Mouse (Mus musculus) hematopoietic multipotent progenitor cell, adult 10-12 weeks (in vitro differentiated cells): ENCODE results near the gene Olfr1152. TPM values are rescaled to one million over a fixed set of nuclear protein-coding genes. Genes with fewer than 3 reads are reported as not detected.

Experiments
- polyA plus RNA-seq: library from polyadenylated mRNA; stranded (reverse); fragments of >175 nt; gene quantifications from 2 replicates; pipeline ENCODE4 v1.2.3, GENCODE M21; 2012; ENCODE audit warnings: low replicate concordance

Gene Olfr1152
- polyA plus RNA-seq: not detected in 2 replicates

DNA sequence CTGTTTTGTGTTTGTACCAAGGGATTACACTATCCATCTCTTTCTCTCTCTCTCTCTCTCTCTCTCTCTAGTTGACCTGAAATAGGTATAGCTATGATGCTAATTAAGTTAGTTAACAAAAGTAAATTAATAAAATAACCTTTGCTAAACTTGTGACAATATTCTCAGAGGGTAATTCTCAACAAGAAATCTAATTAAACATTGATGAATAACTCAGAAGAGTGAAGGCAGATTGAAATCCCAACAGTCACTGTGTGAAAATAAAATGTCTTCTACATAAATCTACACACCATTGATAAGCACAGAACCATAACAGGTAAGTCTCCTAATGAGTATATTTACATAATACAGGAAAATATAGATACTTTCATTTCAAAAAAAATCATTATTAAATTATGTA is at the start of gene Olfr1152:
Olfr1152 (plus strand) TSS at position 301 of the 400 bp plus-strand sequence.

DNA sequence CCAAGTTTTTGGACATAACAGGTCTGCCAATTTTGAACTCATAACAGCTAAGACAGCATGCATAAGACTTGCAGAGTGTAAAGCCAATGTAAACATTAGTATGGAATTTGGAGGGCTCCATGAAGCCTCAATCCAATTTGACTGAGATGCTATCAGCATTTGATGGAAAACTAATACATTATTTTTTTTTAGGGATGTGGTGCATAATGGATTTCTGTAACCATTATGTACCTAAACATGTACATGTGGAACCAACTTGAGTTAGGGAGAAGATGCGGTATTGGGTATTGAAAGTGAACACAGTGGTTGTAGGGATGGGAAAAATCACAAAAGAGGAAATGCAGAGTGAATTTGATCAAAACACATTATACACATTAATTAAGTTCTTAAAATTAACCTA is 36.1 kb upstream of the Olfr1152 start, which contains the start of gene Olfr1148:
Olfr1148 (plus strand) TSS at position 301 of the 400 bp plus-strand sequence.

DNA sequence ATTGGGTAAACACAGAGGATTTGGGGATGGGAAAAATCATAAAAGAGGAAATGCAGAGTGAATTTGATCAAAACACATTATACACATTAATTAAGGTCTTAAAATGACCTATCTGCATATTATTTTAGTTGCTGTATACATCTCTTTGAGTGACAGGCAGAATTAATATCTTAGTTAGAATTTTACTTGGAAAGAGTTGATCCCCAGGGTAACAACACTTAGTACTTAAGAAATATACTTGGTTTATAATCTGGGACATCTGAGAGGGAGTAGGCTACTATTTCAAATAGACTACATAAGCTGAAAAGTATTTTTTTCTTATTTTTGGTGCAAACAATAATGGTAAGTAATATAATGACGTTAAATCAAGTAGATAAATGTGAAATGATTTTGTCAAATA is 22.6 kb upstream of the Olfr1152 start, which contains the start of gene Olfr1150-ps1:
Olfr1150-ps1 (plus strand) TSS at position 301 of the 400 bp plus-strand sequence.

DNA sequence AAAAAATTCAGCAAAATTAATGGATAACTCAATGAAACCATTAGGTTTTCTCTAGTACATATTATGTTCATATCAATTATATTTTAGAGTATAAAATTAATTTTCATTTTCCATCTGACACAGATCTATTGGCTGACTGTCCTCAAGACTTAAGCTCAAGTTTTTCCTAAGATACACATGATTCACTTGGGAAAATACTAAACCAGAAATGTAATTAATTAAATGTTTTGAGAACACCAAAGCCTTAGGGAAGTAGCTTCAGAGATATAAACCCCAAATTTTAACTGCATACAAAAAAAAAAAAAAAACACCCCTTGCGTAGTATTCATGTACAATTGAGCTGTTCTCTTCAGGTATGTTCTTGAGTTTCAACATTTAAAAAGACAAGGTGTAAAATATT is 10.7 kb upstream of the Olfr1152 start, which contains the start of gene Olfr1151:
Olfr1151 (plus strand) TSS at position 301 of the 400 bp plus-strand sequence.

DNA sequence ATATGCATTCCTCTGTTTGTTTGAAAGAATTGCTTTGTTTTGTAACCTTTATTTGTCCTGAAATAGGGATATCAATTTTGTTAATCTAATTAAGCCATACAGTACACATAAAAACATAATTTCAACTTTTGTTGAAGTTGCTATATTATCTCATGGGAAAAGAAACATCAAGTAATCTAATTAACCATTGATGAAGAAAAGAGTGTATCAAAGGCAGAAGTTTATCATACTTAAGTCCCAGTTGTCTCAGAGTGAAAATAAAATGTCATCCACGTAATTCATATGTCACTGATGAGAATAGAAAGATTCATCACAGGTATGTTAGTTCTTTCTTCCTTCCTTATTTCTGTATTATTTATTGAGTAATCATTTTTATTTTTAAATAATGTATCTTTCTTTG is 28.4 kb downstream of the Olfr1152 start, which contains the start of gene Olfr1153:
Olfr1153 (plus strand) TSS at position 301 of the 400 bp plus-strand sequence.

DNA sequence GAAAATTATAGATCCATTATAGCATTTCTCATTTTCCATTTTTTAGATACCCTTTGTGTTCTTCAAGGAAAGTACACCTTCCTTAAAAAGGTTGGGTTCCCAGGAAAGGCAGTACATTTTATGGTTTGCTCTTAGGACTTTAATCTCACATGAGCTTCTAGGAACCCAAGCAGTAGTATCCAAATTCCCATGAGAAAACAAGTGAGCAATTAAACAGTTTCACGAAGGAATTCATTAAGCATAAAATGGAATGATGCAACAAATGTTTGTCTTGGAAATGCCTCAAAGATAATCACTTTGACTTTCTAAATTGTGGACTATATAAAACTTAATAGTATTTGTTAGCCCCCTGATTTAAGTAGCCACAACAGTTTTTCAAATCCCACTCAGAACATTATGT is 38.8 kb downstream of the Olfr1152 start, which contains the start of gene Olfr1154:
Olfr1154 (minus strand) TSS at position 101 of the 400 bp plus-strand sequence.

Other genes starting within 250 kb of the Olfr1152 start
- not detected in 2 replicates for gene Olfr1131, start 239.4 kb upstream of the Olfr1152 start, polyA plus RNA-seq
- gene Olfr1132, start 229.0 kb upstream of the Olfr1152 start, polyA plus RNA-seq: not detected in 2 replicates
- gene Olfr1133, start 219.1 kb upstream of the Olfr1152 start, polyA plus RNA-seq: not detected in 2 replicates
- gene Olfr1134, start 208.0 kb upstream of the Olfr1152 start, polyA plus RNA-seq: not detected in 2 replicates
- gene Olfr1135, start 192.8 kb upstream of the Olfr1152 start, polyA plus RNA-seq: not detected in 2 replicates
- not detected in 2 replicates for gene Olfr1136, start 172.5 kb upstream of the Olfr1152 start, polyA plus RNA-seq
- gene Olfr1137, start 153.3 kb upstream of the Olfr1152 start, polyA plus RNA-seq: not detected in 2 replicates
- not detected in 2 replicates for gene Olfr1138, start 126.5 kb upstream of the Olfr1152 start, polyA plus RNA-seq
- not detected in 2 replicates for gene Olfr1140, start 122.7 kb upstream of the Olfr1152 start, polyA plus RNA-seq
- not detected in 2 replicates for gene Olfr1141, start 112.5 kb upstream of the Olfr1152 start, polyA plus RNA-seq
- not detected in 2 replicates for gene Olfr152, start 87.0 kb upstream of the Olfr1152 start, polyA plus RNA-seq
- gene Olfr1143, start 65.9 kb upstream of the Olfr1152 start, polyA plus RNA-seq: not detected in 2 replicates
- not detected in 2 replicates for gene Olfr1145, start 56.7 kb upstream of the Olfr1152 start, polyA plus RNA-seq
- gene Olfr1148, start 36.0 kb upstream of the Olfr1152 start, polyA plus RNA-seq: not detected in 2 replicates
- gene Olfr1150-ps1, start 22.5 kb upstream of the Olfr1152 start, polyA plus RNA-seq: not detected in 2 replicates
- gene Olfr1151, start 10.6 kb upstream of the Olfr1152 start, polyA plus RNA-seq: not detected in 2 replicates
- gene Olfr1153, start 28.5 kb downstream of the Olfr1152 start, polyA plus RNA-seq: 0.12 TPM in 1 of 2 replicates, not detected in the other
- not detected in 2 replicates for gene Olfr1154, start 38.7 kb downstream of the Olfr1152 start, polyA plus RNA-seq
- gene Olfr1155, start 78.6 kb downstream of the Olfr1152 start, polyA plus RNA-seq: not detected in 2 replicates
- gene Olfr1156, start 86.6 kb downstream of the Olfr1152 start, polyA plus RNA-seq: not detected in 2 replicates
- not detected in 2 replicates for gene Olfr1157, start 101.8 kb downstream of the Olfr1152 start, polyA plus RNA-seq
- not detected in 2 replicates for gene Olfr74, start 108.2 kb downstream of the Olfr1152 start, polyA plus RNA-seq
- gene Olfr1158, start 123.6 kb downstream of the Olfr1152 start, polyA plus RNA-seq: not detected in 2 replicates
- gene Olfr1160, start 141.8 kb downstream of the Olfr1152 start, polyA plus RNA-seq: not detected in 2 replicates
- not detected in 2 replicates for gene Olfr1161, start 156.3 kb downstream of the Olfr1152 start, polyA plus RNA-seq
- not detected in 2 replicates for gene Olfr73, start 171.2 kb downstream of the Olfr1152 start, polyA plus RNA-seq
- not detected in 2 replicates for gene Olfr1162, start 184.6 kb downstream of the Olfr1152 start, polyA plus RNA-seq
- gene Olfr1163, start 205.3 kb downstream of the Olfr1152 start, polyA plus RNA-seq: not detected in 2 replicates
- gene Olfr1164, start 227.5 kb downstream of the Olfr1152 start, polyA plus RNA-seq: not detected in 2 replicates